Mouse (Mus musculus): ENCODE results near the gene Secisbp2l.

Gene Secisbp2l

DNA sequence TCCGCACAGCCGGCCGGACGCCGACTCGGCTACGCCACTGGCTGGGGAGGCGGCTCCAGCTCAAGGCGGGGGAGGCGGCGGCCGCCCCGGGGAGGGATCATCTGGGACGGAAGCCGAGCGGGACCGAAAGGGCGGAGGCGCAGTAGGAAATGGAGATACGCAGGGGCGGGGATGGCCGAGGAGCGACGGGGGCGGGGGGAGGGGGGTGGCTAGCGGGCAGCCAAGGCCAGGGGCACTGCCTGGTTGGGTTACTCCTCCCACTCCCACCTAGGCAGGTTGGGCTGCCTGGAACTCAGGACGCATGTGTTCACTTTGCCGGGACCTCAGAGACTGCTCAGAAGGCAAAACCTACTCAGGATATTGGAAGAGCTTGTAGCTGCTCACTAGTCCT lies at the start of gene Secisbp2l:
Gene Secisbp2l (minus strand): TSS at position 152 of the 391 bp plus-strand sequence.
- in situ Hi-C loops (cut with MboI, MseI): loop anchor here (25.0 kb wide), 1 partner anchor 520 kb away; no protein-coding TSS in a partner anchor

DNA sequence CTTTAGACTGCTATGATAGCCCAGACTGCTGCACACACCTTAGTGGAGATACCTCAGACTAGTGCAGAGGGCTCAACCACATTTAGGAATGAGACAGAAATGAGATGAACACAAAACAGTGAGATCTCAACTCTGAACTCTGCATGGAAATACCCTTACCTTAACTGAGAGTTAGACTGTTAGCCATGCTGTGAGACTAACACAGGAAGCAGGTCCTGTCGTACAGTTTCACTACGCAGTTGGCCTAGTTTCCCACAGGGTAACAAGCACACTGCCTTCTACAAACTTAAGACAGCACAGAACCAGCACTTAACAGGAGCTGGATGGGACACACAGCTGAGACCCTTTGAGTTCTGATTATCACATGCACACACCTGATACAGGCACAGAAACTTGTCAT lies 47.3 kb upstream of the Secisbp2l start:
- in situ Hi-C loops (cut with MboI, MseI): no loop called here

DNA sequence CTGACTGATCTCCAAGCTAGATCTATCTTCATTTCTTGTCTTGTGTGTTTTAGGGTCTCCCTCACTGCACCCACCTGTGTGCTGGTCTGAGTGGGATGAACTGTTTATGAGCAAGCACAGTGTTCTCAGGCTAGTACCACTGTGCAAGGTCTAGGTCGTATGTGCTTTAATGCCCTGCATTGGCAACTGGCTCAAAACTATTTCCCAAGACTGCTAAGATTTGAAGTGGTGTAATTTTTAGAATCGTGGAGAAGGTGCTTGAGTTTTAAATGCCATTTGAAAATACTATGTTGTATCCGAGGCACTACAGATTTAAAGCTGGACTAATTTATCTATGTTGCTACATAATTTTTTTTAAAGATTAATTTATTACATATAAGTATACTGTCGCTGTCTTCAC lies 45.2 kb upstream of the Secisbp2l start:
- in situ Hi-C loops (cut with MboI, MseI): no loop called here

DNA sequence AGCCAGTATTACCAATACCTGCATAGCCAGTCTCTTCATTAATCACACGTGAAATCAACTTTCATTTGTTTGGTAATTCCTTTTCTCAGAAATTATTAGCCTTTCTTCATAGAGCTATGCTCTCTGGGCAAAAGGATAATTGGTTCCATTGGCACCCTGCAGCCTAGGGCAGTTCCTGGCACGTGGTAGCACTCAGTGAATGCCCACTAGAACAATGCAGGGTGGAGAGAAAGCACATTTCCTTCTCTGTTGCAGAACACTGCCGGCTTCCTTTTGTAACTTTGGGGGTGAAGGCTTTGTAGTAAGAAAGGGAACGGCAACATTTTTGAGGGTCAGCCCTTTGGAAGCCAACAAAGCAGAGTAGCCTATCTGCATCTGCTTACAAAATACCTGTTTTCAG lies 43.5 kb upstream of the Secisbp2l start:
- in situ Hi-C loops (cut with MboI, MseI): no loop called here

DNA sequence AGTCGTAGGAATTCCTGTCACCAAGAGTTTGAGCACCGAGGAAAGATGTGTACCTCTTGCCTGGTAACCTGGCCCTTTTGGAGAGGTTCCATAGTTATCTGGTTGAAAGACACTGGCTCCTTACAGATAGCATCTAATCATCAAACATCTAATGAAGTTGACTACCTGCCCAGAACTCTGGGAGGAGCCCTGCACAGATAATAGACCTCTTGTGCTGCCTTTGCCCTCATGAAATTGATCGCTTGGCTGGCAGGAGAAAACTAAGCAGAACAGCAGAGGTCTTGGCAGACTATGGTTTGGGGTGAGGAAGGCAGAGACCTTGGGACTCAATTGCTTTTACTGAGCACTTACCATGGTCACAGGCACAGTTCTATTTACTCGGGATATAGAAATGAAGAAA lies 37.7 kb upstream of the Secisbp2l start:
- in situ Hi-C loops (cut with MboI, MseI): no loop called here

DNA sequence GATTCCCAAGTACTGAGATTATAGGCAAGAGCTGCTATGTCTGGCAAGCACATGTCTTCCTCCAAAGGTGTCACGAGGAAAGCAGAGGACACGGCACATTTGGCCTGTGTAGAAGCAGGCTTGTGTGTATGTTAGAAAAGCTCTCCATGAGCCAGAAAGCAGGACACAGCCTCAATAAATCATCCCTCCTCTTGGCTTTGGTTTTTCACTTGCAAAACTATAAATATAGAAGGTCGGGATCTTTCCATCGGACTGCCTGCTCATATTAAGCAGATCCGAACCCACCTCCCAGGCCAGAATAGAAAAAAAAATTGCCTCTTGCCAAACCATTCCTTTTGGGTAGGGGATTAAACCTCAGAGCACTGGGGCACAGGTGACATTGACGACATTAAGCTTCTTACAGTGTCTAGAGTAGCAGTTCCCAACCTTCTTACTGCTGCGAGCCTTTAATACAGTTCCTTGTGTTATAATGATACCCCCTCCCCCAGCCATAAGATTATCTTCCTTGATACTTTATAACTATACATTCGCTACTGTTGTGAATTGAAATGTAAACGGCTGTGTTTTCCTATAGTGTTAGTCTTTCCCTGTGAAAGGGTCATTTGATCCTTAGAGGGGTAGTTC lies 31.4 kb upstream of the Secisbp2l start:
- in situ Hi-C loops (cut with MboI, MseI): no loop called here

DNA sequence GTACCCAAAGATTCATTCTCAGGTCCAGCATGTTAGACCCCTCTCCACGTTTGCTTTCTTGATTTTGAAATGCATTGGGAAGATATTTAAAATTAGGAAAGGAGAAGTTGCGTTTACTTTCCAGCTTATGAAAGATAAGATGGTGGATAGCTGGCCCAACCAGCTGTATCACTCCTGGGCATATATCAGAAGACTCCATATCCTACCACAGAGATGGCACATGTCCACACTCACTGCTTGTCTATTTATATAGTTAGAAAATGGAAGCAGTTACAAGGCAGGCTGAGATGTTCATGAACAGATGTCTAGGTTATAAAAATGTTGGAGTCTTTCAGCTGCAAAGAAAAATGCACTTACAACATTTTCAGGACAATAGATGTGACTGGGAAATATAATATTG lies 28.7 kb upstream of the Secisbp2l start:
- in situ Hi-C loops (cut with MboI, MseI): no loop called here

DNA sequence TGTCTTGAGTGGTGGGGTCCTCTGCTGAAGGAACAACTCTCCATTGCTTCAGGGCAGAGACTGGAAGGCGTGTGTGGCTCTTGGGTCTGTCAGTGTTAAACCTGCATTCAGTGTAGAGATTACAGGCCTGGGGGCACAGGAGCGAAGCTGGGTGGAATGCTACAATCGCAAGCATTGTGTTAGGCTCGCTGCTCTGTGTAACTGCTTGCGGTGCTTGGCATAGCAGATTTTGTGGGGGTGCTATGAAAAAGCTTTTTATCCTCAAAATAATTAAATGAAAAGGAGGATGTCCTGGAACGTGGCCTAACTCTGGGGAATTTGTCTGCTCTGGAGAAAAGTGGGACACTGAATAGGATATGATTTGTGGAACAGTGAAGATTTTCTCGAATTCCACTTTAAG lies 26.9 kb upstream of the Secisbp2l start:
- in situ Hi-C loops (cut with MboI, MseI): no loop called here

DNA sequence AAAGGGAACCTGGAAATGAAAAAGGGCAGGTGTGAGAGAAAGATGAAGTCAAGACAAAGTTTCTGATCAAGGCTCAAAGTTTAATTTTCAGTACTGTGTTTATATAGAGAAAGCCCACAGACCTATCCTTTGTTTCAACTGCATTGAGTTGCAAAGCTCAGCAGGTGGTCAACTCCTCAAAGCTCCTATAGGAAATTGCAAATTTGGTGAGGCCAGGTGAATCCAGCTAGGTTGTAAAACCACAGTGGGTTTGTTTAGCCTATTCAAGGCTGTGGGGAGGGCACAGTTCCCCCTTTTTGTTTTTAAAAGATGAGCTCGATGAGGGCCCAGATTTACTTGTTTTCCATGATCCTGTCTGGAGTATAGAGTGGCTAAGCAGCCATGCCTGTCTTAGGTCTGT lies 23.2 kb upstream of the Secisbp2l start:
- in situ Hi-C loops (cut with MboI, MseI): no loop called here

DNA sequence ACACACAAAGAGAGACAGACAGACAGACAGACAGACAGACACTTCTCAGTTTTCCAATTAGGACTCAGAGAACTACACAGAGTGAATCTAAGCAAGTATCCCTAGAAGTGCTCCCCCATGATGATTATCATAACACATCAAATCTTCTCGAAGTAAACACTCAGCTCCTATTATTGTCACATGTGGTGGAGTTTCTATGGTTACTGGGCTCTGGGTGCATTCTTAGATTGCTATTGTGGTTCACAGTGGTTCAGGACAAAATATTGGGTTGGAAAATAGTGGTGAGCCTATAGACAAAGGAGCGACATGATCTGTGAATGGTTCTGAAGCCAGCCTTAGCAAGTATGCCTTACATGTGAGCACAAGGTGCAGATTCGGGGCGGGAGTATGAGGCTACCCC lies 19.3 kb upstream of the Secisbp2l start:
- in situ Hi-C loops (cut with MboI, MseI): no loop called here

DNA sequence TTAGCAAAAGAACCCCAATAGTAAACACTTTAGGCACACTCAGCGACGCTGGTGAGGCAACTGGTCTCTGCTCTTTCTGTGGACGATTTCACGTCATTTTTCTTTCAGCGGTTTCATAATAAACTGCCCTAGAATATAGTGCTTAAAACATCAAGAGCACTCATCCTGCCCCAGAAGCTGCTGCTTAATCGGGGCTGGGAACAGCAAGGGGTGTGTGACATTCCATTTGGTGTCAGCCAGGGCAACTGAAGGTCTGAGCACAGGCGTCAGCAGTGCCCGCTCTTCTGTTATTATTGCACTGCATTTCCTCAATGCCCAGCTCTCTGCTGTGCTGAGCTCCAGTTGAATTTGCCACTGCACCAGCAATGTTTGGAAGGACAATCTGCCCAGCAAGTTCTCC lies 18.4 kb upstream of the Secisbp2l start:
- in situ Hi-C loops (cut with MboI, MseI): no loop called here

DNA sequence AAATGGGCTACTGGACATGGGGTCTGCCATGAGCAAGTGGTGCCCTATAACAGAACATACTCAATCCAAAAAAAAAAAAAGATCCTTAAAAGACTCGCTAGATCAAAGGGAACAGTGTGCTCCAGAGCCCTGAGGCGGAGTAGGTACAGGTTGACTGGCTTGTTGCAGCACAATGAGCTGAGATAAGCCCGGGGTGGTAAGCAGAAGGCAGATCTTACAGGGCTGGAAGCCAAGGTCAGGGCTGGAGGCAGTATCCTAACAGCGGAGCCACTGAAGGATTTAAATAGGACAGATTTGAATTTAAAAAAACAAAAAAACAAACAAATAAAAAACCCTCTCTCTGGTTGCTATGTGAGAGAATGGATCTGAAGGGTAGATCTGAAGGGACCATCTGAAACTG lies 17.8 kb upstream of the Secisbp2l start:
- in situ Hi-C loops (cut with MboI, MseI): no loop called here

DNA sequence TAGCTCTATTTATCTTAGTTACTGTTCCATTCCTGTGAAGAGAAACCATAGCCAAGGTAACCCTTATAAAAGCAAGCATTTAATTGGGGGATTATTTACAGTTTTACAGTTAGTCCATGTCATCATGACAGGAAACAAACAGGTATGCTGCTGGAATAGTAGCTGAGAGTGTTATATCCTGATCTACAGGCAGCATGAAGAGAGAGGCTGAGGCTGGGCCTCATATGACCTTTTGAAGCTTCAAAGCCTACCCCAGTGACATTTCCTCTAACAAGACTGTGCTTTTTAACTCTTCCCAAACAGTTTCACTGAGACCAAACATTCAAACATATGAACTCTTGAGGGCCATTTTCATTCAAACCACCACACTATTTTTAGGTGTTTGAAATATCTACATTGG lies 15.2 kb upstream of the Secisbp2l start:
- in situ Hi-C loops (cut with MboI, MseI): loop anchor here (25.0 kb wide), 1 partner anchor 536 kb away; no protein-coding TSS in a partner anchor

DNA sequence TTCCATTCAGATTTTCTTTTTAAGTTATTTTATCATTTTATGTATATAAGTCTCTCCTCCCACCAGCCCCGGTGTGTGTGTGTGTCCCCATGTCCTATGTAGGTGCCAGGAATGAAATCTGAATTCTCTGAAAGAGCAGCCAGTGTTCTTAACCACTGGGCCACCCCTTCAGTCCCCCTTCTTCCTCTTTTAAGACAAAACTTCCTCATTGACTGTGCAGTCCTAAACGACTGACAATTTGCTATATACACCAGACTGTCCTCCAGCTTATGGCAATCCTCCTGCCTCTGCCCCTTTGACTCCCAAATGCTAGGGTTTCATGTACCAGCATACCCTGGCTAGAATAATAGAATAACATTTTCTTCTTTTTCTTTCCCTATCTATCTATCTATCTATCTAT lies 12.4 kb upstream of the Secisbp2l start:
- in situ Hi-C loops (cut with MboI, MseI): loop anchor here (25.0 kb wide), 1 partner anchor 533 kb away; no protein-coding TSS in a partner anchor

DNA sequence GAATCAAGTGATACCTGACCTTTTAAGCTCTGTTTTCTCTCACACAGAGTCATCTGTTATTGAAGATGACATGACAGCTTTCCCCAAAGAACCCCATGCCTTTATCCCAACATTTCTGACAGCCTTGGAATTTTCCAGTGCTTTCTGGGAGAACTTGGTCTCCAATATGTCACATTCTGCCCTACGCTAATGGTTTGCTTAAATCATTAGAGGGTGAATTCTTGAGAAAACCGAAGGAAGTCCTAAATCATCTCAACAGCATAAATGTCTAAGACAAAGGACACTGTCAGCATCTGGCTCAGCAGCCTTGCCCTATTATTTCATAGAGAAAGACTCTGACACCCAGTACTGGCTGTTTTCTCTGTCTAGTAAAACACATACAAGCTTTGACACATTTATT lies 11.5 kb upstream of the Secisbp2l start:
- in situ Hi-C loops (cut with MboI, MseI): loop anchor here (25.0 kb wide), 1 partner anchor 532 kb away; no protein-coding TSS in a partner anchor

DNA sequence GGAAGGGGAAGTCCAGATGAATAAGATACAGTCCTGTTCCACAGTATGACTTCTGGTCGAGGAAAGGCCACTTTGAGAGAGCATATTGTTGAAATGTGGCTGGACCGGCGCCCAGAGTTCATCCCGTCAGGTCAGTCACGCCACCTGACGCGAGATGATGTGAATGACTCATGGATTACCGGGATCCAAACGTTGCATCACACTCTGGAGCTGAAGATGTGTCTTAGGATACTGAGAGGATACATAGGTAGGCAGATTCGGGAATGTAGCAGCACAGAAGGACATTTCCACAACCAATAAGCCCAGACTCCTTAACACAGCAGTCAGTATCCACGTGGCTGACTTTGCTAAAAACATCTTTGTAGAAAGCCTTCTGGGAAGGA lies 10.2 kb upstream of the Secisbp2l start:
- in situ Hi-C loops (cut with MboI, MseI): loop anchor here (25.0 kb wide), 1 partner anchor 531 kb away; no protein-coding TSS in a partner anchor

DNA sequence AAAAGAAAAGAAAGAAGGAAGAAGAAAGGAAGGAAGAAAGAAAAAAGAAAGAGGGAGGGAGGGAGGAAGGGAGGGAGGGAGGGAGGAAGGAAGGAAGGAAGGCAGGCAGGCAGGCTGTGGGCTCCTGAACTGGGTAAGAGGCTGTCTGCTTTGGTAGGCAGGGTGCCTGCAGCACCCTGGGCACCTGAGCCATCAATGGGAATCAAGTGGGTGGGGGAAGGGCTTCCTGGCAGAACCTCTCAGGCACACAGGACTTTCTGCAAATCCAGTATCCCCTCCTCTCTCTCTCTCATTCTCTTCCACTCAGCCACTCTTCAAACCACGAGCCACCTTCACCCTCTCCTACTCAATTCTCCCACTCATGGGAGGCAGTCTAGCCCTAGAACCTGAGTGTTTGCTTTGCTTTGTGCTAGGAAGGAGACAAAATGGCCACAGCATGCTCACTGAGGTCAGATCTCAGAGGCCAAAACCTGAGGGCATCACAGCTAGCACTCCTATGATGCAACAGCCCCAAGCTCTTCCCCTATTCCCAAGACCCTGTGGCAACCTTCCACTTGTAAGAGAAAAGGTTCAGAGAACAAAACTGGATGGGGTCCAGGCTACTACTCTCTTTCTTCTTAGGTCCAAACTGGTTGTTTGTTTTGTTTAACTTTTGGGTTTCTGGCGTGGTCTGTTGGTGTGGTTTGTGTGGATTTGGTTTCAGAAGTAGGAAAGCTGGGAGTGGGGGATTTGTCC lies 9.6 kb upstream of the Secisbp2l start:
- in situ Hi-C loops (cut with MboI, MseI): loop anchor here (25.0 kb wide), 1 partner anchor 530 kb away; no protein-coding TSS in a partner anchor

DNA sequence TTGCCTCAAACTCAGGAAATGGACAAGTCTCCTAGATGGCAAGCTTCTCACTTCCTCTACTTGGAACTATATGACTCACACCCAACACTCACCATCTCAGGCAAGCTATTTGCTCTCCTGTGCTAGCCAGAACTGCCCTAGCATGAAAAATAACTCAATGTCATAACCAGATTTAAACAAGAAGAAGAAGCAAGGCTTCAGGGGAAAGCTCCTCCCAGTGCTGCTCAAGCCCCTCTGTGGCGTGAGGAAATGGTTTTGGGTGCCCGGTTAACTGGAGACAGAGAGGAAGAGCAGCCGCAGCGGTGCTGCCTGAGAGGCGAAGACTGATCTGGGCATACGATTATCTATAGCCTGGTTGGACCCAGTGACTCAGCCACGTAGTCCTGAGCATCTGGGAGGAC lies 8.8 kb upstream of the Secisbp2l start:
- in situ Hi-C loops (cut with MboI, MseI): loop anchor here (25.0 kb wide), 1 partner anchor 529 kb away; no protein-coding TSS in a partner anchor

DNA sequence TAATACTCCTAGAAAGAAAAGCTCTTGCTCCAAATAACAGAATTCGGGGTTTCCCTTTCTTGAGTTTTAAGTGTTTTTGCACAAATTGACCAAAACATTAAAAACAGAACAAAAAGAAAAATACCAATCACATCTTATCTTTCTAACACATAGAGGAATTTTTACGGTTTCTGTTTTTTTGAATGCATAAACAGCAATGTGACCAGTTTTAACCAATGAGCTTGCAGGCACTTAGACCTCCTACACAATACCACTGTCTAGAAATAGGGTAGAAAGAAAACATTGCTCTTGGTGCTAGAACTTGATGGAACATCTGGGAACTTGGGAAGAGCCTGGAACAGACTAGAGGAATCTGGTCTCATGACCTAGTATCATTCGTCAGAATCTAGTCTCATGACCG lies 7.6 kb upstream of the Secisbp2l start:
- in situ Hi-C loops (cut with MboI, MseI): loop anchor here (25.0 kb wide), 1 partner anchor 528 kb away; no protein-coding TSS in a partner anchor

DNA sequence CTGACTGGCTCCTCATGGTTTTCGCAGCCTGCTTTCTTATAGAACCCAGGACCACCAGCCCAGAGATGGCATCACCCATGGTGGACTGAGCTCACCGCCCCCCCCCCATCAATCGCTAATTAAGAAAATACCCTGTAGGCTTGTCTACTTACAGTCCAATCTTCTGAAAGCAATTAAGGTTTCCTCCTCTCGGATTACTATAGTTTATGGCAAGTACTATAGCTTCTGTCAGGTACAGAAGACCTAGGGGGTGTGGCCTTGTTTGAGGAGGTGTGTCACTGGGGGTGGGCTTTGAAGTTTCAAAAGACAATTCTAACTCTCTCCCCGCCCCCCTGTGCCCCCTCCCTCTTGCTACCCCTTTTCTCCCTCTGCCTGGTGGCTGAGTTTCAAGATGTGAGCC lies 6.6 kb upstream of the Secisbp2l start:
- in situ Hi-C loops (cut with MboI, MseI): loop anchor here (25.0 kb wide), 1 partner anchor 527 kb away; no protein-coding TSS in a partner anchor

DNA sequence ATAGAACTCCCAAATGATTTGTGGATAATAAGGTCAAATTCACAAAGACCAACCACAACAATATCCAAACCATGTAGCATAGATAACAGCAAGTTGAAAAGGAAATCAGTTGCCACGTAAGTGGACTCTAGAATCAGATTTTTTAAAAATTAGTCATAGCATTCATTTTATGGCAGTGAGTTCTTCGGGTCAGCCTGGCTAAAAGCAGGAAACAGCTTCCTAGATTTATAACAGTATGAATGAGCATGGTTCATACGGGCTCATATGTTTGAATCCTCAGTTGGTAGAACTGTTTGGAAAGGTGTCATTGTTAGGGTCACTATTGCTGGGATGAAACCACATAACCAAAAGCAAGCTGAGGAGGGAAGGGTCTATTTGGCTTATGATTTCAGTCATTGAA lies 6.1 kb upstream of the Secisbp2l start:
- in situ Hi-C loops (cut with MboI, MseI): loop anchor here (25.0 kb wide), 1 partner anchor 526 kb away; no protein-coding TSS in a partner anchor

DNA sequence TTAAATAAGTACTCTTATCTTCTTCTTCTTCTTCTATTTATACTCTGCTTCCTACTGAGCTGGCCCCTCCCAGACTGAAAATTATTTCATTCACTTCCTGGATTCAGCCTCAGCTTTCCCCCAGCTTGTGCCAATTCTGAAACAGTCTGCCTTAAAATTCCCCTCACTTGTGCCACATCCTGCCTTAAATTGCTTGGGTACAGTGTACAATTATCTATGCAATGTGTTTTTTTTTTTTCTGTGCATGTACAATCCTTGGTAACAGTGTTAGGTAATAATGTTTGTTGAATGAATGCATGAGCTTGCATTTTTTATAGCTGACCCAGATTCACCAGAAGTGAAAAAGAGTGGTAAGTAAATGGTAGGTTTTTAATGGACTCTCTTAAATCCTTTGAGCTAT lies 5.7 kb upstream of the Secisbp2l start:
- in situ Hi-C loops (cut with MboI, MseI): loop anchor here (25.0 kb wide), 1 partner anchor 526 kb away; no protein-coding TSS in a partner anchor

DNA sequence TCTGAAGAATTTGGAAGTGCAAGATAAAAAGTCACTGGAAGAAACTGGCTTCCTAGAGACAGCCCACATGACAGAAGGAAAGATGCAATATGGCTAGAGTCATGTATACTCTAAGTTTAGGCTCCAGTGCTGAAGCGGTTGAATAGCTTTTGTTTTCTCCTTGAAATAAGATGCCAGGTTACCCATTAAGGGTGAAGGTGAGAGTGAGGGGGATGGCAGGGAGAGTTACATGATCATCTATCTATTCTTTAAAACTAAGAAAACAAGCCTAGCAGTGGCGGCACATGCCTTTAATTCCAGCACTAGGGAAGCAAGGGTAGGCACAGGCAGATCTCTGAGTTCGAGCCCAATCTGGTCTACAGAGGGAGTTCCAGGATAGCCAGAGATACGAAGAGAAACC lies 2.4 kb upstream of the Secisbp2l start:
- in situ Hi-C loops (cut with MboI, MseI): loop anchor here (25.0 kb wide), 1 partner anchor 523 kb away; no protein-coding TSS in a partner anchor

Measured in T-helper 2 cell (primary cell).